Mouse (Mus musculus): ENCODE measurements at regions not wholly inside any gene's neighbourhood (a gene's known extent, or its start where the extent isn't known, plus 50 kb on each side); places are given as distances from the start of the nearest gene placed in this dataset.

GRCm38 (mm10) chr1:92337450-92337849 is 136.2 kb downstream of the Ndufa10 start:
- Histone ChIP-seq H3K27me3 (ENCODE audit: control insufficient read depth, insufficient read depth, low read length, poor library complexity, severe bottlenecking) (no peaks in the 10 kb centered on the region), H3K36me3 (ENCODE audit: control insufficient read depth, insufficient read depth, low read length, poor library complexity, severe bottlenecking) (no peaks in the 10 kb centered on the region), H3K27ac (ENCODE audit: insufficient read depth, low read length) (no peak overlapping the region), H3K4me3 (ENCODE audit: low read depth, low read length) (no peak overlapping the region), H3K4me1 (ENCODE audit: control insufficient read depth, insufficient read depth, low read length) (no peaks in the 10 kb centered on the region), H3K9ac (ENCODE audit: low read depth, poor library complexity, severe bottlenecking) (no peak overlapping the region), H3K9me3 (replicated peaks; ENCODE audit: control insufficient read depth, insufficient read depth, low read length, poor library complexity, severe bottlenecking) (no peaks in the 10 kb centered on the region)
- TF ChIP-seq POLR2A (IDR thresholded peaks at IDR 0.05; ENCODE audit: insufficient read depth, low read length): no peak
- TF ChIP-seq CTCF (IDR thresholded peaks at IDR 0.05; ENCODE audit: low read depth, low read length): no peak
- no peak for TF ChIP-seq EP300 (IDR thresholded peaks at IDR 0.05; ENCODE audit: insufficient read depth, low read depth, low read length)

- Histone ChIP-seq H3K27me3 (ENCODE audit: control insufficient read depth, insufficient read depth, low read length, poor library complexity, severe bottlenecking) (no peaks in the 10 kb centered on the region), H3K4me1 (ENCODE audit: control insufficient read depth, insufficient read depth, low read length) (no peaks in the 10 kb centered on the region), H3K4me3 (ENCODE audit: low read depth, low read length) (no peak overlapping the region), H3K27ac (ENCODE audit: insufficient read depth, low read length) (no peak overlapping the region), H3K9ac (ENCODE audit: low read depth, poor library complexity, severe bottlenecking) (no peak overlapping the region), H3K9me3 (replicated peaks; ENCODE audit: control insufficient read depth, insufficient read depth, low read length, poor library complexity, severe bottlenecking) (no peaks in the 10 kb centered on the region), H3K36me3 (ENCODE audit: control insufficient read depth, insufficient read depth, low read length, poor library complexity, severe bottlenecking) (no peaks in the 10 kb centered on the region)
- TF ChIP-seq CTCF (IDR thresholded peaks at IDR 0.05; ENCODE audit: low read depth, low read length): no peak
- TF ChIP-seq POLR2A (IDR thresholded peaks at IDR 0.05; ENCODE audit: insufficient read depth, low read length): no peak
- no peak for TF ChIP-seq EP300 (IDR thresholded peaks at IDR 0.05; ENCODE audit: insufficient read depth, low read depth, low read length)
These were observed 136.7 kb upstream of the Hdac4 start for GRCm38 (mm10) chr1:92332248-92332584.

GRCm38 (mm10) chr1:92331559-92332247 is 136.2 kb upstream of the Hdac4 start:
- no peak overlapping the region for H3K9ac ChIP-seq (ENCODE audit: low read depth, poor library complexity, severe bottlenecking)
- no peaks in the 10 kb centered on the region for H3K9me3 ChIP-seq (replicated peaks; ENCODE audit: control insufficient read depth, insufficient read depth, low read length, poor library complexity, severe bottlenecking)
- TF ChIP-seq CTCF (IDR thresholded peaks at IDR 0.05; ENCODE audit: low read depth, low read length): no peak
- no peak for TF ChIP-seq POLR2A (IDR thresholded peaks at IDR 0.05; ENCODE audit: insufficient read depth, low read length)
- no peak for TF ChIP-seq EP300 (IDR thresholded peaks at IDR 0.05; ENCODE audit: insufficient read depth, low read depth, low read length)
- no peaks in the 10 kb centered on the region for H3K27me3 ChIP-seq (ENCODE audit: control insufficient read depth, insufficient read depth, low read length, poor library complexity, severe bottlenecking)
- H3K4me3 ChIP-seq (ENCODE audit: low read depth, low read length): no peak overlapping the region
- no peaks in the 10 kb centered on the region for H3K36me3 ChIP-seq (ENCODE audit: control insufficient read depth, insufficient read depth, low read length, poor library complexity, severe bottlenecking)
- H3K4me1 ChIP-seq (ENCODE audit: control insufficient read depth, insufficient read depth, low read length): no peaks in the 10 kb centered on the region
- H3K27ac ChIP-seq (ENCODE audit: insufficient read depth, low read length): no peak overlapping the region

- TF ChIP-seq POLR2A (IDR thresholded peaks at IDR 0.05; ENCODE audit: insufficient read depth, low read length): no peak
- no peak for TF ChIP-seq CTCF (IDR thresholded peaks at IDR 0.05; ENCODE audit: low read depth, low read length)
- TF ChIP-seq EP300 (IDR thresholded peaks at IDR 0.05; ENCODE audit: insufficient read depth, low read depth, low read length): no peak
- H3K27ac ChIP-seq (ENCODE audit: insufficient read depth, low read length): no peak overlapping the region
- no peak overlapping the region for H3K4me3 ChIP-seq (ENCODE audit: low read depth, low read length)
- no peak overlapping the region for H3K9ac ChIP-seq (ENCODE audit: low read depth, poor library complexity, severe bottlenecking)
- H3K4me1 ChIP-seq (ENCODE audit: control insufficient read depth, insufficient read depth, low read length): no peaks in the 10 kb centered on the region
- H3K27me3 ChIP-seq (ENCODE audit: control insufficient read depth, insufficient read depth, low read length, poor library complexity, severe bottlenecking): no peaks in the 10 kb centered on the region
- no peaks in the 10 kb centered on the region for H3K9me3 ChIP-seq (replicated peaks; ENCODE audit: control insufficient read depth, insufficient read depth, low read length, poor library complexity, severe bottlenecking)
- H3K36me3 ChIP-seq (ENCODE audit: control insufficient read depth, insufficient read depth, low read length, poor library complexity, severe bottlenecking): no peaks in the 10 kb centered on the region
These were observed 134.7 kb upstream of the Hdac4 start for GRCm38 (mm10) chr1:92330181-92330580.

GRCm38 (mm10) chr1:92329491-92329890 is 134.0 kb upstream of the Hdac4 start:
- Histone ChIP-seq H3K4me1 (ENCODE audit: control insufficient read depth, insufficient read depth, low read length) (peaks cover 2% of the 10 kb centered on the region), H3K27me3 (ENCODE audit: control insufficient read depth, insufficient read depth, low read length, poor library complexity, severe bottlenecking) (no peaks in the 10 kb centered on the region), H3K4me3 (ENCODE audit: low read depth, low read length) (no peak overlapping the region), H3K27ac (ENCODE audit: insufficient read depth, low read length) (no peak overlapping the region), H3K36me3 (ENCODE audit: control insufficient read depth, insufficient read depth, low read length, poor library complexity, severe bottlenecking) (no peaks in the 10 kb centered on the region), H3K9me3 (replicated peaks; ENCODE audit: control insufficient read depth, insufficient read depth, low read length, poor library complexity, severe bottlenecking) (no peaks in the 10 kb centered on the region), H3K9ac (ENCODE audit: low read depth, poor library complexity, severe bottlenecking) (no peak overlapping the region)
- TF ChIP-seq POLR2A (IDR thresholded peaks at IDR 0.05; ENCODE audit: insufficient read depth, low read length) (no peak), EP300 (IDR thresholded peaks at IDR 0.05; ENCODE audit: insufficient read depth, low read depth, low read length) (no peak), CTCF (IDR thresholded peaks at IDR 0.05; ENCODE audit: low read depth, low read length) (no peak)

- H3K9ac ChIP-seq (ENCODE audit: low read depth, poor library complexity, severe bottlenecking): no peak overlapping the region
- H3K27me3 ChIP-seq (ENCODE audit: control insufficient read depth, insufficient read depth, low read length, poor library complexity, severe bottlenecking): no peaks in the 10 kb centered on the region
- peaks cover 7% of the 10 kb centered on the region for H3K4me1 ChIP-seq (ENCODE audit: control insufficient read depth, insufficient read depth, low read length)
- no peaks in the 10 kb centered on the region for H3K36me3 ChIP-seq (ENCODE audit: control insufficient read depth, insufficient read depth, low read length, poor library complexity, severe bottlenecking)
- TF ChIP-seq POLR2A (IDR thresholded peaks at IDR 0.05; ENCODE audit: insufficient read depth, low read length): no peak
- TF ChIP-seq EP300 (IDR thresholded peaks at IDR 0.05; ENCODE audit: insufficient read depth, low read depth, low read length): no peak
- no peak for TF ChIP-seq CTCF (IDR thresholded peaks at IDR 0.05; ENCODE audit: low read depth, low read length)
- H3K27ac ChIP-seq (ENCODE audit: insufficient read depth, low read length): no peak overlapping the region
- H3K4me3 ChIP-seq (ENCODE audit: low read depth, low read length): no peak overlapping the region
- H3K9me3 ChIP-seq (replicated peaks; ENCODE audit: control insufficient read depth, insufficient read depth, low read length, poor library complexity, severe bottlenecking): no peaks in the 10 kb centered on the region
These were observed 131.6 kb upstream of the Hdac4 start for GRCm38 (mm10) chr1:92327141-92327540.
